Mouse (Mus musculus) 416B (cell line): ENCODE data around the gene Gm21731.
A peak's percentile ranks its signal among the peaks of the same experiment; 100 is the strongest.
"Not testable (repeated sequence)": the region's sequence is repeated elsewhere in the genome, so short reads cannot be mapped to it uniquely, and the experiment has no call there.

Experiments
- DNase-seq: peaks from one replicate; pipeline ENCODE4 v3.0.0; 2011; ENCODE audit warnings: low read depth

Gene Gm21731

DNA sequence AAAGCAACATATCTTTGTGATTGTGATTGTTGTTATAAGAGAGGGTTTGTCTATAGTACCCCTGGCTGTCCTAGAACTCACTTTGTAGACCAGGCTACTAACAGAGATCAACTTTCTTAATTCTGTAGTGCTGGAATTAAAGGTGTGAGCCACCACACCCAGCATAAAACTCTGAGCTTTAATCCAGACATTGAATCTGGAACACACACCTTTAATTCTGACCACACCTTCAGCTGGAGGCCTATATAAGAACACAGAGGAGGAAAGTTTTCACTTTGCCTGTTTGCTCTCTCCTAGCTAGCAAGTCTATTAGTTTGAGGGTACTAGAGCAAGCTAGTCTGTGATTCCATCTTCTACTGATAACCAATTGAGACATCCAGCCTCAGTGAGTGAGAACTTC, at the start of gene Gm21731:
Gene Gm21731 (plus strand): TSS at position 301 of the 400 bp plus-strand sequence.
- DNase-seq = not testable (repeated sequence)

GRCm38 (mm10) chr13:120196189-120196821, 42.6 kb upstream of the Gm21731 start:
- DNase-seq = not testable (repeated sequence)

GRCm38 (mm10) chr13:120215847-120216246, 23.1 kb upstream of the Gm21731 start, which contains the start of gene Gm21762:
Gene Gm21762, minus strand, starts transcription at chr13:120215947.
- DNase-seq = not testable (repeated sequence)

DNA sequence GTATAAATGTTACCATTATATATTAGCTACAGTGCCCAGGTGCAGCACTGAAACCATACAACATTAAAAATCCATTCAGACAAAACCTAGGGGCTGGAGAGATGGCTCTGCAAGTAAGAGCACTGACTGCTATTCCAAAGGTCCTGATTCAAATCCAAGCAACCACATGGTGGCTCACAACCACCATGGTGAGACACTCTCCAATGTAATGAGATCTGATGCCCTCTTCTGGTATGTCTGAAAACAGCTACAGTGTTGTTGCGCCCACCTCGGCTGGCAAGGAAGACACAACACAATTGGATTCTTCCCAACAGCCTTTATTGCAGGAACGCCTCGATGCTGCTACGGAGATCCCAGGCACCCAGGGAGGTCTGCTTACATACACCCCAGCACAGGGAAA, 18.0 kb upstream of the Gm21731 start:
- DNase-seq = peak; percentile 8

DNA sequence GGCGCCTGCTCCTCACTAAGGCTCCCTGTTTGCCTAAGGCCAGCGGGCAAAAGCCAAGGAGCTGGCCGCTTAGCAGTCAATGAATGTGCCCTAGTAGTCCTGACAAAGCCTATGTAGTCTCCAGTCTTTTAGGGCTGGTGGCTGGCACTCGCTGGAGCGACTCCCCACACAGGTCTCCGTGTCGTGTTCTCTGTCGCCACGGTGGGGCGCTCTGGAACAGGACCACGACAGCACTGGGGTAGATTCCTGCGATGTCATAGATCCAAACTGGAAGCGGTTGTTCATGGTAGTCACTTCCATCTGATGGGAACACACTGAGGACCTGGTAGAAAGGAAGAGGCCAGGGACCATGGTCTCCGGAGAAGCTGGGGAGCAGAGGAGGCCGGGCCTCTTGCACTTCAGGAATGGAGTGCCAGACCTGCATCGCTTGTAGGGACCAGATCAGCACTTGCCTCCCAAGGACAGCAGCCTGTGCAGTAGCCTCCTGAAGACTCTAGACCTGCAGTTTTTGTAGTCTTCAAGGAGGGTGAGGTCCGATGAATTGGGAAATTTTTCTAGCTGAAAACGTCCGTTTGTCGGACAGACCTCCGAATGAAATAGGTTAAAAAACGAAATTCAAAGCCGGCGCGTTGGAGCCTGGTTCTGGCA, 15.8 kb upstream of the Gm21731 start:
- DNase-seq = not testable (repeated sequence)

DNA sequence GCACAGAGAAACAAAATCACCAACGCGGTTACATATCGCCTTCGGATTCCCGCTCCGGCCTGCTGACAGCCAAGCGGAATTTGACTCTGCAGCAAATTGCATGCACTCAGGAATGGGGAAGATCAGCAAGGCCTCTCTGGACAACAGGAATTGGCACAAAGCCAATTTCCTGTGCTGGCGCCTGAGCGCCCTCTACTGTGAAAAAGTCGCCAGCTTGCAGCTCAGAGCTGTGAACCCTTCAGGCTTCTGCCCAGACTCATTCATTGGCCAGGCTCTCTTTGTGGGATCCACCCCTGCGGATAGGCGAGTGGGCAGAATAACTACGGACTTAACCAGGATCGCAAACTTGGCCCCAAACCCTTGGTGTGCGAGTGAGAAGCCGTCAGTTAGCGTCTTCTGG, 7.1 kb upstream of the Gm21731 start:
- not testable (repeated sequence) for DNase-seq

DNA sequence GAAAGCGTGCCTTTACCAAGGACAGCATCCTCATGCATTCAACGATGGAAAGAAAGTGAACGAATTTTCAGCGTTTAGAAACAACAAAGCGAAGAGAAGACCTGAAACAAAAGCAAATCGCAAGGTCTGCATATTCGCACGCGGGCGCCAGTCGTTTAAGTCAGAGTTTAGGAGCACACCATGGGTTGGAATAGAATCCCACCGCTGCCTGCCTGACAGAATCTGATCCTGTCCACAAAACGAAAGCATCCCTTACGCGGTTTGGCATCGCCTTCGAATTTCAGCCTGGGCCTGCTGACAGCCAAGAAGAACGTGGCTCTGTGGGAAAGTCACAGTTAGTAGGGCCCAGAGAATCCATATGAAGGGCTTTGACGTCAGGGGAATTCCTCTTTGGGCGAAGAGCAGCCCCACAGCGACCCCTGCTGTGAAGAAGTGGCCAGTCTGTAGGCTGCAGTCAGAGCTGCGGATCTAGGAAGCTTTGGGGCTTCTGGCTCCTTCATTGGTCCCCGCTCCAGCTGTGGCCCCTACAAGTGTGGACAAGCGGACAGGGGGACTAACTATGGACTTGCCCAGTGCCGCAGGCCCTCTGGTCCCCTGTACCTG, 6.4 kb upstream of the Gm21731 start:
- DNase-seq = peak; percentile 8

GRCm38 (mm10) chr13:120251208-120251924, 12.5 kb downstream of the Gm21731 start:
- DNase-seq = not testable (repeated sequence)

DNA sequence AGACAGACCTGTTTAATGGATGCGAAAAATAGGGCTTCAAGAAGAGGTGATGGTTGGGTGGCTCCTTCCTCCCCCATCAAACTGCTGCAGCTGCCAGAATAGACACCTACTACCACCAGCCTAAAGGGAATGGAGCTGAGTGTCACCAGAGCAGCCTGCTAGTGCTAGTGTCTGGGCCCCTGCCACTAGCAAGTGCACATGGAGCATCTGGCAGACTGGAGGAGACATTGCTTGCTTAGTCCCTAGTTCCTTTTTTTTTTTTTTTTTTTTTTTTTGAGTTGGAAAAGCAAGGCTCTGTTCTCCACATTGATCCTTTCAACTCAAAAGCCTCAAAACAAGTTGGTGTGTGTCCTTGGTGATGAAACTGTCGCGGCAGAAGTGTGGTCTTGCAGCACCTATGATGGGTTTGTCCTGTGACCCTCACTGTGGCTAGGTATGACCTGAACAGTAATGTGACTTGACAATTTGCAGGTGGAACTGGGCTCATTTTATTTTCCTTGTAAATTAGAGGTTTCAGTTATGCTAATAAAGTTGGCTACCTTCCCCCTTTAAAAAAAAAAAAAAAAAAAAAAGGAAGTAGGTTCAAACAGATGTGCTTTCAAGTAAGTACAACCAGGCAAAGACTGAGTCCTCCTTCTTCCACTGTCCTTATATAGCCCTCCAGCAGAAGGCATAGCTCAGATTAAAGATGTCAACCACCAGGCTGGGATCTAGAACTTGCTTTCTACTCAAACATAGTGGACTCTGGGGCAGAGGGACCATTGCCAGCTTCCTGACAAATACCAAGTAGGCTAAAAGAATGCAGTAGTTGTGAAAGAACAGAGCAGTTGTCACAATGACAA, 20.1 kb downstream of the Gm21731 start:
- not testable (repeated sequence) for DNase-seq

DNA sequence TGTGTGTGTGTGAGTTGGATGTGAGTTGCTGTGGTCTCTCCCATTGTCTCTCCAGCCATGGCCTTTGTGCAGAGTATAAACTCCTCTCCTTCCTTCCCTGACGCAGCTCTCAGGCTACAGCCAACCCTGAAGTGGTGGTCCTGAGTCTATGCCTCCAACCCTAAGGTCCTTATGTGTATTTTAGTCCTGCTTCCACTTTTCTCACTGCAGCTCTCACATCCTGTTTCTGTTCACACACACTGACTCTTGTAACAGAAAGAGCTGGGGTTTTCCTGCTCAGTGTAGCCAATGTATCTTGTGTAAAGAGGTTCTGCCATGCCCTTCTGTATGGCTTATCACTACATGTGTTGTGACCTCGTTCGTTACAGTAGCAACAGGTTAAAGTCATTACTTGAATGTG, 20.8 kb downstream of the Gm21731 start:
- DNase-seq = not testable (repeated sequence)

GRCm38 (mm10) chr13:120262870-120263269, 24.0 kb downstream of the Gm21731 start, which contains the start of gene AF067061:
Gene AF067061, plus strand, starts transcription at chr13:120263114.
- not testable (repeated sequence) for DNase-seq

GRCm38 (mm10) chr13:120277837-120278236, 38.9 kb downstream of the Gm21731 start:
- DNase-seq = peak; percentile 9

DNA sequence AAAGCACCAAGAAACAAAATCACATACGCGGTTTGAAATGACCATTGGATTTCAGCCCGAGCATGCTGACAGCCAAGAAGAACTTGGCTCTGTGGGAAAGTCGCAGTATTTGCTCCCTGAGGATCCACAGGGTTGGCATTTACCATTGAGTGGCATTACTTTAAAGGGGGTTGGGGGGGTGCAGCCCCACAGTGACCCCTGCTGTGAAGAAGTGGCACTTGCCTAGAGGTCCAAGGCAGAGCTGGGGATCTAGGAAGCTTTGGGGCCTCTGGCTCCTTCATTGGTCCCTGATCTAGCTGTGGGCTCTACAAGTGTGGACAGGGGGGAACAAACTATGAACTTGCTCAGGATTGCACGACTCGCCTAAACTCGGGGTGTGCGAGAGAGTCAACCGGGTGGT, 39.9 kb downstream of the Gm21731 start:
- no peak for DNase-seq
